Mouse (Mus musculus): ENCODE data around the gene Hck. TPM values are rescaled to one million over a fixed set of nuclear protein-coding genes. Genes with fewer than 3 reads are reported as not detected.
A peak's percentile ranks its signal among the peaks of the same experiment; 100 is the strongest.

Gene Hck
- polyA plus RNA-seq, 1 experiment from 2014 or later = 5.4 TPM

- Histone ChIP-seq H3K4me3 (ENCODE audit: low read length) (no peak overlapping the region), H3K4me1 (ENCODE audit: control insufficient read depth, insufficient read depth, low read length) (no peaks in the 10 kb centered on the region), H3K27ac (ENCODE audit: low read length) (no peak overlapping the region), H3K27me3 (replicated peaks; ENCODE audit: control insufficient read depth, insufficient read depth, low read length) (no peaks in the 10 kb centered on the region), H3K9me3 (ENCODE audit: control insufficient read depth, low read length) (no peaks in the 10 kb centered on the region), H3K36me3 (ENCODE audit: control insufficient read depth, insufficient read depth, low read length) (no peaks in the 10 kb centered on the region), H3K4me2 (ENCODE audit: low read depth, low read length) (no peak overlapping the region), H3K9ac (ENCODE audit: low read depth, low read length) (no peak overlapping the region)
- 22% methylated on average over 9 of the region's 9 CpGs for WGBS
- ATAC-seq = no peak
These were observed 31.8 kb downstream of the Hck start for GRCm38 (mm10) chr2:153139996-153140613.

DNA sequence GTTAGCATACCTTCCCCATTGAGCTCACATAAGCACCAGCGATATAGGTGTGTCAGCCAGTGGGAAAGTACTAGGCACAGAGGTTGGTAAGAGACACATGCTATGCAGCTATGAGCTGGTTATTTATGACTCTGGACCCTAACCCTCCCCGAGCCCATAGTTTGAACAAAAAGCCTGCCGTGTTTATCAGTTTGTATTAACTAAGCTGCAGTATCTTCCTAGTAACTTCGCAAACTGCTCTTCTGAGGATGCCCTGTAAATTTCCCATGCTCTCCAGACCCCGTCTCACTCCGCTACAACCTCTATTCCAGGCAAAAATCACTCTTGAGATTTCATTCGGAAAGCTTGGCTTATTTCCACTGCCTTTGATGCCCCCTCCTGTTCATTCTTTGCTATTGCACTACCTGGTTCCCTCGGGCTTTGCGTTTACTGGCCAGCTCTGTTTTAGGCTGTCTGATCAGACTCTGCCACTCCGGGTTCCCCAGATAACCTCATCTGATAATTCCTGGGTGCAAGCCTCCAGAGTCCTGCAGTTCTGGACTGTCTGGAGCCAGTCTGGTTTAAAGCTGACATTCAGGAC is 34.4 kb downstream of the Hck start:
- ATAC-seq = no peak
- Histone ChIP-seq H3K4me1 (ENCODE audit: control insufficient read depth, insufficient read depth, low read length) (no peaks in the 10 kb centered on the region), H3K36me3 (ENCODE audit: control insufficient read depth, insufficient read depth, low read length) (no peaks in the 10 kb centered on the region), H3K9me3 (ENCODE audit: control insufficient read depth, low read length) (no peaks in the 10 kb centered on the region), H3K27me3 (replicated peaks; ENCODE audit: control insufficient read depth, insufficient read depth, low read length) (no peaks in the 10 kb centered on the region), H3K4me3 (ENCODE audit: low read length) (no peak overlapping the region), H3K4me2 (ENCODE audit: low read depth, low read length) (no peak overlapping the region), H3K9ac (ENCODE audit: low read depth, low read length) (no peak overlapping the region), H3K27ac (ENCODE audit: low read length) (no peak overlapping the region)
- 25% methylated on average over 10 of the region's 10 CpGs for WGBS

DNA sequence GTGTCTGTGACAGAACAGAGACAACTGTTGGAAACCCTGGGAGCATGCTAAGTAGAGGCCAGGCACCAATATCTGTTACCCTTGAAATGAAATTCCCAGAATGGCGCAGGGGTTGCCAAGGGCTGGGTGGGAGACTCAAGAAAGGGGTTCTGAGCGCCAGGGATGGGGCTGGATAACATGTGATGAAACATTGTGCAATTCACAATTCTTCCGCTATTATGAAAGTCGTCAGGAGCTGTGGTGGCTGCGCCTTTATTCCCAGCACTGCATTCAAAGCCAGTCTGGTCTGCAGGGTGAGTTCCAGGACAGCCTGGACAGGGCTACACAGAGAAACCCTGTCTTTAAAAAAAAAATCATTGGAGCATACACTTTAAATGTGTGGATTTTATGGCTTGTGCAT is 37.1 kb downstream of the Hck start:
- Histone ChIP-seq H3K4me1 (ENCODE audit: control insufficient read depth, insufficient read depth, low read length) (no peaks in the 10 kb centered on the region), H3K4me2 (ENCODE audit: low read depth, low read length) (no peak overlapping the region), H3K27me3 (replicated peaks; ENCODE audit: control insufficient read depth, insufficient read depth, low read length) (no peaks in the 10 kb centered on the region), H3K9me3 (ENCODE audit: control insufficient read depth, low read length) (no peaks in the 10 kb centered on the region), H3K36me3 (ENCODE audit: control insufficient read depth, insufficient read depth, low read length) (no peaks in the 10 kb centered on the region), H3K27ac (ENCODE audit: low read length) (no peak overlapping the region), H3K9ac (ENCODE audit: low read depth, low read length) (no peak overlapping the region), H3K4me3 (ENCODE audit: low read length) (no peak overlapping the region)
- ATAC-seq = no peak
- WGBS = 69% methylated on average over 5 of the region's 5 CpGs

GRCm38 (mm10) chr2:153147236-153147635 is 39.0 kb downstream of the Hck start:
- Histone ChIP-seq H3K4me3 (ENCODE audit: low read length) (no peak overlapping the region), H3K27ac (ENCODE audit: low read length) (no peak overlapping the region), H3K4me2 (ENCODE audit: low read depth, low read length) (no peak overlapping the region), H3K9ac (ENCODE audit: low read depth, low read length) (no peak overlapping the region), H3K27me3 (replicated peaks; ENCODE audit: control insufficient read depth, insufficient read depth, low read length) (no peaks in the 10 kb centered on the region), H3K4me1 (ENCODE audit: control insufficient read depth, insufficient read depth, low read length) (no peaks in the 10 kb centered on the region), H3K9me3 (ENCODE audit: control insufficient read depth, low read length) (no peaks in the 10 kb centered on the region), H3K36me3 (ENCODE audit: control insufficient read depth, insufficient read depth, low read length) (no peaks in the 10 kb centered on the region)
- ATAC-seq = no peak
- WGBS = 76% methylated on average over 3 of the region's 3 CpGs

DNA sequence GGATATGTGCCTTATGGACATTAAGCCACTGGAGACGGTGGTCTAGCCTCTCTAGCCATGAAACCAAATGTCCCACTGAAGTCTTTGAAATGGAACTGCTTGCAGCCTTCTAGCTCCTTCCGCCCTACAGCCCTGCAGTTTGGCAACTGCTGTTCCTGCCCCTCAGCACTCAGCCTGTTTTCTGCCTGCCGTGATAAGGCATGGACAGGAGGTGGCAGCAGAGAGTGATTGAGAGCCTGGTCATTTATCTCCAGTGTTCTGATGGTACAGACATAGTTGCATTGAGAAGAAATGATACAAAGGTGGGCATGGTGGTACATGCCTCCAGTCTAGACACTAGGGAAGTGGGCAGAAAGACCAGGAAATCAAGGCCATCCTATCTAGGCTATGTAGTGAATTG is 39.4 kb downstream of the Hck start:
- Histone ChIP-seq H3K9ac (ENCODE audit: low read depth, low read length) (no peak overlapping the region), H3K27ac (ENCODE audit: low read length) (no peak overlapping the region), H3K4me1 (ENCODE audit: control insufficient read depth, insufficient read depth, low read length) (peaks cover 1% of the 10 kb centered on the region; the same call in 1 of the 2 replicates), H3K4me2 (ENCODE audit: low read depth, low read length) (no peak overlapping the region), H3K27me3 (replicated peaks; ENCODE audit: control insufficient read depth, insufficient read depth, low read length) (no peaks in the 10 kb centered on the region), H3K9me3 (ENCODE audit: control insufficient read depth, low read length) (no peaks in the 10 kb centered on the region), H3K4me3 (ENCODE audit: low read length) (no peak overlapping the region), H3K36me3 (ENCODE audit: control insufficient read depth, insufficient read depth, low read length) (no peaks in the 10 kb centered on the region)
- 24% methylated on average over 3 of the region's 3 CpGs for WGBS
- ATAC-seq = peak; percentile 29; the same call in 1 of the 2 replicates

- Histone ChIP-seq H3K27me3 (replicated peaks; ENCODE audit: control insufficient read depth, insufficient read depth, low read length) (no peaks in the 10 kb centered on the region), H3K9ac (ENCODE audit: low read depth, low read length) (no peak overlapping the region), H3K9me3 (ENCODE audit: control insufficient read depth, low read length) (no peaks in the 10 kb centered on the region), H3K36me3 (ENCODE audit: control insufficient read depth, insufficient read depth, low read length) (no peaks in the 10 kb centered on the region), H3K4me2 (ENCODE audit: low read depth, low read length) (no peak overlapping the region), H3K4me1 (ENCODE audit: control insufficient read depth, insufficient read depth, low read length) (peaks cover 5% of the 10 kb centered on the region; the same call in 1 of the 2 replicates), H3K4me3 (ENCODE audit: low read length) (no peak overlapping the region), H3K27ac (ENCODE audit: low read length) (no peak overlapping the region)
- 80% methylated on average over 3 of the region's 3 CpGs for WGBS
- ATAC-seq = no peak
These were observed 41.5 kb downstream of the Hck start for GRCm38 (mm10) chr2:153149742-153150141.

DNA sequence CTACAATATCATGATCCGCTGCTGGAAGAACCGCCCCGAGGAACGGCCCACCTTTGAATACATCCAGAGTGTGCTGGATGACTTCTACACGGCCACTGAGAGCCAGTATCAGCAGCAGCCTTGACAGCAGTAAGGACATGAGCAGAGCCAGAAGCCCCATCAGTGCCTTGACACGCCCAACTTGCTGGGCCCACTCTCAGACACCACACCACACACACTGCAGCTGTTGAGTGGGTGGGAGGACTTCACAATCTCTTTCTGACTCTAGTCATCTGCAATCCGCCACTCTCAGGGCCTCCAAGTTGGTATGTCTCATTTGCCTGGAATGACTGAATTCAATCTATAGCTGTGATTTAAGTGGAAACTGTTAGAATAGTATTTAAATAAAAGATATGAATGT is 42.8 kb downstream of the Hck start:
- no peak overlapping the region for H3K27ac ChIP-seq (ENCODE audit: low read length)
- H3K9me3 ChIP-seq (ENCODE audit: control insufficient read depth, low read length) = no peaks in the 10 kb centered on the region
- no peak overlapping the region for H3K9ac ChIP-seq (ENCODE audit: low read depth, low read length)
- H3K4me2 ChIP-seq (ENCODE audit: low read depth, low read length) = no peak overlapping the region
- ATAC-seq = no peak
- 70% methylated on average over 7 of the region's 7 CpGs for WGBS
- no peaks in the 10 kb centered on the region for H3K36me3 ChIP-seq (ENCODE audit: control insufficient read depth, insufficient read depth, low read length)
- no peak overlapping the region for H3K4me3 ChIP-seq (ENCODE audit: low read length)
- H3K27me3 ChIP-seq (replicated peaks; ENCODE audit: control insufficient read depth, insufficient read depth, low read length) = no peaks in the 10 kb centered on the region
- H3K4me1 ChIP-seq (ENCODE audit: control insufficient read depth, insufficient read depth, low read length) = peaks cover 5% of the 10 kb centered on the region; the same call in 1 of the 2 replicates

- H3K4me2 ChIP-seq (ENCODE audit: low read depth, low read length) = no peak overlapping the region
- no peaks in the 10 kb centered on the region for H3K27me3 ChIP-seq (replicated peaks; ENCODE audit: control insufficient read depth, insufficient read depth, low read length)
- H3K9me3 ChIP-seq (ENCODE audit: control insufficient read depth, low read length) = no peaks in the 10 kb centered on the region
- H3K27ac ChIP-seq (ENCODE audit: low read length) = no peak overlapping the region
- no peak for ATAC-seq
- H3K4me1 ChIP-seq (ENCODE audit: control insufficient read depth, insufficient read depth, low read length) = peaks cover 5% of the 10 kb centered on the region; the same call in 1 of the 2 replicates
- 79% methylated on average over 8 of the region's 8 CpGs for WGBS
- H3K36me3 ChIP-seq (ENCODE audit: control insufficient read depth, insufficient read depth, low read length) = no peaks in the 10 kb centered on the region
- no peak overlapping the region for H3K4me3 ChIP-seq (ENCODE audit: low read length)
- no peak overlapping the region for H3K9ac ChIP-seq (ENCODE audit: low read depth, low read length)
These were observed 43.8 kb downstream of the Hck start for GRCm38 (mm10) chr2:153151926-153152665.

- Histone ChIP-seq H3K36me3 (ENCODE audit: control insufficient read depth, insufficient read depth, low read length) (no peaks in the 10 kb centered on the region), H3K9ac (ENCODE audit: low read depth, low read length) (no peak overlapping the region), H3K4me3 (ENCODE audit: low read length) (no peak overlapping the region), H3K27ac (ENCODE audit: low read length) (peak overlapping the region; percentile 61), H3K4me1 (ENCODE audit: control insufficient read depth, insufficient read depth, low read length) (peaks cover 5% of the 10 kb centered on the region; the same call in 1 of the 2 replicates), H3K9me3 (ENCODE audit: control insufficient read depth, low read length) (no peaks in the 10 kb centered on the region), H3K4me2 (ENCODE audit: low read depth, low read length) (no peak overlapping the region), H3K27me3 (replicated peaks; ENCODE audit: control insufficient read depth, insufficient read depth, low read length) (no peaks in the 10 kb centered on the region)
- peak; percentile 88 for ATAC-seq
- WGBS = 53% methylated on average over 4 of the region's 4 CpGs
These were observed 44.8 kb downstream of the Hck start for GRCm38 (mm10) chr2:153153033-153153450.
